Mouse (Mus musculus): ENCODE measurements around the gene Fa2h. TPM values are rescaled to one million over a fixed set of nuclear protein-coding genes. Genes with fewer than 3 reads are reported as not detected.

Fa2h gene
- polyA plus RNA-seq, 1 experiment from 2014 or later = not detected

Other genes with a start within 250 kb of the Fa2h start
- gene Glg1, start 134.6 kb downstream of the Fa2h start, polyA plus RNA-seq (2014; fragmentation: Nextera tagmentation; extraction: Ambion mirVana) = 75.6 and 79.7 TPM in 2 replicates
- 95.7 and 96.7 TPM in 2 replicates for gene Rfwd3, start 93.6 kb downstream of the Fa2h start, polyA plus RNA-seq (2014; fragmentation: Nextera tagmentation; extraction: Ambion mirVana)
- gene Mlkl, start 55.6 kb downstream of the Fa2h start, polyA plus RNA-seq (2014; fragmentation: Nextera tagmentation; extraction: Ambion mirVana) = 0.14 and 0.82 TPM in 2 replicates
- 3.8 and 4.1 TPM in 2 replicates for gene Wdr59, start 128.3 kb upstream of the Fa2h start, polyA plus RNA-seq (2014; fragmentation: Nextera tagmentation; extraction: Ambion mirVana)
- gene Znrf1, start 142.3 kb upstream of the Fa2h start, polyA plus RNA-seq (2014; fragmentation: Nextera tagmentation; extraction: Ambion mirVana) = 39.3 and 42.9 TPM in 2 replicates
- 0.24 TPM in 1 of 2 replicates, not detected in the other for gene Ldhd, start 236.6 kb upstream of the Fa2h start, polyA plus RNA-seq (2014; fragmentation: Nextera tagmentation; extraction: Ambion mirVana)
- gene Zfp1, start 249.6 kb upstream of the Fa2h start, polyA plus RNA-seq (2014; fragmentation: Nextera tagmentation; extraction: Ambion mirVana) = 25.4 and 26.9 TPM in 2 replicates

Data from embryonic facial prominence, embryonic 11.5 days (tissue).